Mouse (Mus musculus) forebrain, embryonic 11.5 days (tissue): ENCODE data around the gene Trim16. TPM values are rescaled to one million over a fixed set of nuclear protein-coding genes. Genes with fewer than 3 reads are reported as not detected.

Experiments used
- ATAC-seq: fragments of 200-750 bp; cut with Nextera tagmentation; replicated peaks from 2 replicates; pipeline ENCODE4 v1.8.0; 2017; ENCODE audit warnings: moderate TSS enrichment; ENCODE audit not compliant: low FRiP score
- DNase-seq: peaks from one replicate; pipeline ENCODE4 v3.0.0-alpha.2; 2017; ENCODE audit warnings: low spot score
- H3K27ac ChIP-seq: fragments of 300-500 bp; sonication (generic); 2 replicates; pipeline ENCODE4 v1.5.1; 2014; ENCODE audit warnings: low read depth, low read length
- H3K27me3 ChIP-seq: fragments of 300-500 bp; sonication (generic); 2 replicates; pipeline ENCODE4 v1.6.1; 2014; ENCODE audit warnings: mild to moderate bottlenecking, low read length, mixed read lengths; ENCODE audit not compliant: control insufficient read depth, insufficient read depth
- H3K36me3 ChIP-seq: fragments of 300-500 bp; sonication (generic); 2 replicates; pipeline ENCODE4 v1.6.1; 2014; ENCODE audit warnings: mild to moderate bottlenecking, low read length, moderate library complexity, mixed read lengths; ENCODE audit not compliant: control insufficient read depth, insufficient read depth
- H3K4me1 ChIP-seq: fragments of 300-500 bp; sonication (generic); replicated peaks from 2 replicates; pipeline ENCODE4 v1.6.1; 2014; ENCODE audit warnings: low read length, mixed read lengths; ENCODE audit not compliant: control insufficient read depth, insufficient read depth
- H3K4me2 ChIP-seq: fragments of 300-500 bp; sonication (generic); 2 replicates; pipeline ENCODE4 v1.6.1; 2014; ENCODE audit warnings: low read depth, mild to moderate bottlenecking, low read length, moderate library complexity, mixed read lengths; ENCODE audit not compliant: severe bottlenecking
- H3K4me3 ChIP-seq: fragments of 300-500 bp; sonication (generic); 2 replicates; pipeline ENCODE4 v1.5.1; 2014; ENCODE audit warnings: low read depth, low read length
- H3K9ac ChIP-seq: fragments of 300-500 bp; sonication (generic); 2 replicates; pipeline ENCODE4 v1.6.1; 2014; ENCODE audit warnings: low read length
- H3K9me3 ChIP-seq: fragments of 300-500 bp; sonication (generic); 2 replicates; pipeline ENCODE4 v1.6.1; 2016; ENCODE audit warnings: low read length, mixed read lengths; ENCODE audit not compliant: control insufficient read depth
- WGBS: fragments of 180-500 bp; shearing (Covaris S2); extraction: QIAGEN DNeasy Blood & Tissue Kit; methylation state at CpG from one replicate; pipeline ENCODE4 v1.1.7; 2014; 5-methylcytosine and 5-hydroxymethylcytosine counted together
- polyA plus RNA-seq: library from polyadenylated mRNA; unstranded; fragments of >200 nt; fragmentation: Nextera tagmentation; extraction: Ambion mirVana; gene quantifications from 2 replicates; pipeline ENCODE4 v1.2.1, GENCODE M21; 2014

Gene Trim16
- polyA plus RNA-seq, 1 experiment from 2014 or later: 4.3 TPM

- Histone ChIP-seq H3K4me1 (peaks cover 6% of the 10 kb centered on the region; the same call in 1 of the 2 replicates), H3K9me3 (no peaks in the 10 kb centered on the region), H3K36me3 (no peaks in the 10 kb centered on the region), H3K27me3 (no peaks in the 10 kb centered on the region), H3K9ac (no peak overlapping the region), H3K27ac (no peak overlapping the region), H3K4me3 (no peak overlapping the region), H3K4me2 (no peak overlapping the region)
- ATAC-seq (no peak), DNase-seq (no peak)
- WGBS: 86% methylated on average over 9 of the region's 9 CpGs
Observed at GRCm38 (mm10) chr11:62825222-62826105, 5.4 kb downstream of the Trim16 start.

- no peak overlapping the region for H3K4me3 ChIP-seq
- H3K27me3 ChIP-seq: no peaks in the 10 kb centered on the region
- no peaks in the 10 kb centered on the region for H3K4me1 ChIP-seq
- H3K9ac ChIP-seq: no peak overlapping the region
- no peaks in the 10 kb centered on the region for H3K36me3 ChIP-seq
- 85% methylated on average over 6 of the region's 6 CpGs for WGBS
- H3K9me3 ChIP-seq: no peaks in the 10 kb centered on the region
- H3K4me2 ChIP-seq: no peak overlapping the region
- DNase-seq (no peak), ATAC-seq (no peak)
- no peak overlapping the region for H3K27ac ChIP-seq
Observed at GRCm38 (mm10) chr11:62826106-62826733, 6.2 kb downstream of the Trim16 start.

- Histone ChIP-seq H3K27ac (no peak overlapping the region), H3K4me2 (no peak overlapping the region), H3K36me3 (no peaks in the 10 kb centered on the region), H3K27me3 (no peaks in the 10 kb centered on the region), H3K9me3 (no peaks in the 10 kb centered on the region), H3K4me1 (no peaks in the 10 kb centered on the region), H3K4me3 (no peak overlapping the region), H3K9ac (no peak overlapping the region)
- ATAC-seq (no peak), DNase-seq (no peak)
- 89% methylated on average over 4 of the region's 4 CpGs for whole genome bisulfite sequencing
Observed at GRCm38 (mm10) chr11:62827135-62827534, 7.1 kb downstream of the Trim16 start.

- H3K27ac ChIP-seq: no peak overlapping the region
- no peak overlapping the region for H3K4me3 ChIP-seq
- H3K9me3 ChIP-seq: no peaks in the 10 kb centered on the region
- H3K4me2 ChIP-seq: no peak overlapping the region
- no peaks in the 10 kb centered on the region for H3K36me3 ChIP-seq
- no peaks in the 10 kb centered on the region for H3K27me3 ChIP-seq
- DNase-seq: no peak
- H3K9ac ChIP-seq: no peak overlapping the region
- H3K4me1 ChIP-seq: no peaks in the 10 kb centered on the region
- 87% methylated on average over 3 of the region's 3 CpGs for WGBS
- ATAC-seq: no peak
Observed at GRCm38 (mm10) chr11:62827911-62828310, 7.9 kb downstream of the Trim16 start.

GRCm38 (mm10) chr11:62830387-62830786 is 10.4 kb downstream of the Trim16 start:
- no peaks in the 10 kb centered on the region for H3K36me3 ChIP-seq
- WGBS: 84% methylated on average over 2 of the region's 2 CpGs
- DNase-seq: no peak
- no peak overlapping the region for H3K4me3 ChIP-seq
- H3K4me2 ChIP-seq: no peak overlapping the region
- no peak overlapping the region for H3K9ac ChIP-seq
- ATAC-seq: no peak
- H3K9me3 ChIP-seq: no peaks in the 10 kb centered on the region
- H3K27me3 ChIP-seq: no peaks in the 10 kb centered on the region
- H3K27ac ChIP-seq: no peak overlapping the region
- H3K4me1 ChIP-seq: no peaks in the 10 kb centered on the region

- no peaks in the 10 kb centered on the region for H3K36me3 ChIP-seq
- DNase-seq (no peak), ATAC-seq (no peak)
- no peak overlapping the region for H3K4me3 ChIP-seq
- H3K27ac ChIP-seq: no peak overlapping the region
- no peak overlapping the region for H3K4me2 ChIP-seq
- no peaks in the 10 kb centered on the region for H3K9me3 ChIP-seq
- H3K27me3 ChIP-seq: no peaks in the 10 kb centered on the region
- H3K9ac ChIP-seq: no peak overlapping the region
- no peaks in the 10 kb centered on the region for H3K4me1 ChIP-seq
Observed at GRCm38 (mm10) chr11:62831906-62832305, 11.9 kb downstream of the Trim16 start.

- 89% methylated on average over 5 of the region's 5 CpGs for WGBS
- H3K36me3 ChIP-seq: no peaks in the 10 kb centered on the region
Observed at GRCm38 (mm10) chr11:62844562-62844961, 24.5 kb downstream of the Trim16 start.

GRCm38 (mm10) chr11:62845730-62846129 is 25.7 kb downstream of the Trim16 start:
- H3K9me3 ChIP-seq: no peaks in the 10 kb centered on the region
- no peak for DNase-seq
- H3K9ac ChIP-seq: no peak overlapping the region
- no peak overlapping the region for H3K4me2 ChIP-seq
- H3K27ac ChIP-seq: no peak overlapping the region
- no peak overlapping the region for H3K4me3 ChIP-seq
- no peaks in the 10 kb centered on the region; the same call in 1 of the 2 replicates for H3K4me1 ChIP-seq
- no peak for ATAC-seq
- no peaks in the 10 kb centered on the region for H3K36me3 ChIP-seq
- WGBS: 73% methylated on average over 3 of the region's 3 CpGs
- H3K27me3 ChIP-seq: no peaks in the 10 kb centered on the region

More at GRCm38 (mm10) chr11:62844562-62844961, 24.5 kb downstream of the Trim16 start:
- no peak overlapping the region for H3K9ac ChIP-seq
- no peak overlapping the region for H3K4me3 ChIP-seq
- H3K4me2 ChIP-seq: no peak overlapping the region
- H3K27ac ChIP-seq: no peak overlapping the region
- H3K27me3 ChIP-seq: no peaks in the 10 kb centered on the region
- ATAC-seq: no peak
- no peaks in the 10 kb centered on the region; the same call in 1 of the 2 replicates for H3K4me1 ChIP-seq
- no peaks in the 10 kb centered on the region for H3K9me3 ChIP-seq
- no peak for DNase-seq
